Mouse (Mus musculus) CH12.LX (cell line): ENCODE measurements around the gene Mob3b. TPM values are rescaled to one million over a fixed set of nuclear protein-coding genes. Genes with fewer than 3 reads are reported as not detected.

ENCODE experiments used
- DNase-seq: peaks from one replicate; pipeline ENCODE4 v3.0.0-alpha.2; 2013; ENCODE audit errors: extremely low read depth
- H3K27ac ChIP-seq: 2 replicates; pipeline ENCODE4 v1.5.1; 2012; ENCODE audit warnings: low read depth, mild to moderate bottlenecking, control low read depth, moderate library complexity; ENCODE audit not compliant: insufficient read depth
- H3K27me3 ChIP-seq: replicated peaks from 2 replicates; pipeline ENCODE3; 2012; ENCODE audit warnings: inconsistent platforms
- H3K36me3 ChIP-seq, 2 experiments: replicated peaks in 1 of 2; 2 replicates each; pipeline versions ENCODE3 to v1.6.1; 2012; ENCODE audit warnings: inconsistent platforms in 1 of 2, low read length in 1 of 2, mild to moderate bottlenecking in 1 of 2, mixed read lengths in 1 of 2, moderate library complexity in 1 of 2; ENCODE audit not compliant: control insufficient read depth in 1 of 2, insufficient read depth in 1 of 2
- H3K4me1 ChIP-seq, 2 experiments: 2 replicates each; pipeline ENCODE4 v1.6.1; 2012; ENCODE audit warnings: inconsistent platforms in 1 of 2, moderate library complexity in 1 of 2; ENCODE audit not compliant: insufficient read depth in 2 of 2, control insufficient read depth in 1 of 2
- H3K4me2 ChIP-seq: 2 replicates; pipeline ENCODE4 v1.6.1; 2012; ENCODE audit warnings: low read depth, mild to moderate bottlenecking, control low read depth; ENCODE audit not compliant: poor library complexity, insufficient read depth, severe bottlenecking
- H3K4me3 ChIP-seq, 3 experiments: fragments of 150-350 bp in 1 of 3; sonication (generic) in 1 of 3; replicated peaks in 1 of 3; 2 replicates each; pipeline versions ENCODE3 to v1.5.1; 2011 to 2012; ENCODE audit warnings: low read depth in 2 of 3, low read length in 2 of 3, mild to moderate bottlenecking in 2 of 3, moderate library complexity in 2 of 3, control low read depth in 1 of 3, improper control_type of control experiment in 1 of 3, inconsistent platforms in 1 of 3, mixed read lengths in 1 of 3; ENCODE audit not compliant: poor library complexity in 1 of 3
- H3K79me2 ChIP-seq: replicated peaks from 2 replicates; pipeline ENCODE4 v1.6.1; 2012; ENCODE audit warnings: mild to moderate bottlenecking, moderate library complexity; ENCODE audit not compliant: control insufficient read depth, poor library complexity, insufficient read depth, severe bottlenecking; ENCODE audit errors: extremely low read depth
- H3K9ac ChIP-seq: 2 replicates; pipeline ENCODE4 v1.6.1; 2012; ENCODE audit warnings: low read depth, mild to moderate bottlenecking, control low read depth, moderate library complexity; ENCODE audit not compliant: insufficient read depth
- H3K9me3 ChIP-seq: replicated peaks from 2 replicates; pipeline ENCODE3; 2012; ENCODE audit warnings: low read length, inconsistent platforms, mixed read lengths
- BHLHE40 ChIP-seq: IDR thresholded peaks from 2 replicates; pipeline ENCODE4 v1.6.1; 2011; ENCODE audit warnings: mild to moderate bottlenecking, low read depth, low read length, improper control_type of control experiment
- CHD1 ChIP-seq: IDR thresholded peaks from 2 replicates; pipeline ENCODE4 v1.6.1; 2012; ENCODE audit warnings: low read depth, low read length, improper control_type of control experiment, inconsistent platforms
- CTCF ChIP-seq, 2 experiments: IDR thresholded peaks in 1 of 2; conservative IDR thresholded peaks in 1 of 2; 2 replicates each; pipeline ENCODE4 v1.5.1; 2011 to 2012; ENCODE audit warnings: low read depth in 2 of 2, low read length in 2 of 2, improper control_type of control experiment in 1 of 2, inconsistent platforms in 1 of 2, mild to moderate bottlenecking in 1 of 2, moderate library complexity in 1 of 2
- JUN ChIP-seq: IDR thresholded peaks from 2 replicates; pipeline ENCODE4 v1.6.1; 2011; ENCODE audit warnings: low read depth, mild to moderate bottlenecking, low read length, improper control_type of control experiment, moderate library complexity; ENCODE audit not compliant: insufficient read depth
- MAFK ChIP-seq: IDR thresholded peaks from 2 replicates; pipeline ENCODE4 v1.6.1; 2011; ENCODE audit warnings: low read length, improper control_type of control experiment; ENCODE audit not compliant: insufficient replicate concordance
- MAX ChIP-seq: IDR thresholded peaks from 2 replicates; pipeline ENCODE4 v1.6.1; 2011; ENCODE audit warnings: low read length, improper control_type of control experiment
- MAZ ChIP-seq: IDR thresholded peaks from 2 replicates; pipeline ENCODE4 v1.6.1; 2012; ENCODE audit warnings: low read depth, mild to moderate bottlenecking, inconsistent platforms, low read length, improper control_type of control experiment, moderate library complexity
- MEF2A ChIP-seq: IDR thresholded peaks from 2 replicates; pipeline ENCODE4 v1.6.1; 2014; ENCODE audit warnings: low read depth, mild to moderate bottlenecking, inconsistent platforms, low read length, improper control_type of control experiment, borderline replicate concordance
- POLR2AphosphoS2 ChIP-seq: IDR thresholded peaks from 2 replicates; pipeline ENCODE4 v1.6.1; 2011; ENCODE audit warnings: low read depth, low read length, improper control_type of control experiment
- SIN3A ChIP-seq: IDR thresholded peaks from 2 replicates; pipeline ENCODE4 v1.6.1; 2012; ENCODE audit warnings: low read length, improper control_type of control experiment, inconsistent platforms
- TBP ChIP-seq: conservative IDR thresholded peaks from 2 replicates; pipeline ENCODE4 v1.6.1; 2011; ENCODE audit warnings: low read depth, low read length, improper control_type of control experiment
- USF1 ChIP-seq: IDR thresholded peaks from 2 replicates; pipeline ENCODE4 v1.6.1; 2014; ENCODE audit warnings: low read depth, mild to moderate bottlenecking, inconsistent platforms, low read length, improper control_type of control experiment
- ZC3H11A ChIP-seq: IDR thresholded peaks from 2 replicates; pipeline ENCODE4 v1.6.1; 2012; ENCODE audit warnings: low read depth, mild to moderate bottlenecking, inconsistent platforms, low read length, improper control_type of control experiment
- ZKSCAN1 ChIP-seq: IDR thresholded peaks from 2 replicates; pipeline ENCODE4 v1.6.1; 2012; ENCODE audit warnings: low read depth, inconsistent platforms, low read length, improper control_type of control experiment, borderline replicate concordance
- ZNF384 ChIP-seq: IDR thresholded peaks from 2 replicates; pipeline ENCODE4 v1.6.1; 2012; ENCODE audit warnings: low read depth, low read length, improper control_type of control experiment, inconsistent platforms
- dilution Hi-C: fragments of 300-500 bp; cut with MboI; formaldehyde crosslinking; loops from 2 replicates; pipeline ENCODE4 v1.14.3; 2020; ENCODE audit warnings: low sequenced_read_pairs; ENCODE audit not compliant: extremely low pct_unique_long_range_greater_than_20kb, extremely low pct_ligation_motif_present
- in situ Hi-C: fragments of 300-500 bp; cut with MboI; formaldehyde crosslinking; loops from 3 replicates; pipeline ENCODE4 v1.14.3; 2019; ENCODE audit warnings: low sequenced_read_pairs, low pct_ligation_motif_present, low pct_unique_long_range_greater_than_20kb, mixed read lengths
- polyA plus RNA-seq: library from polyadenylated mRNA; unstranded; fragments of >175 nt; gene quantifications from 2 replicates; pipeline ENCODE4 v1.2.1, GENCODE M21; 2012; ENCODE audit warnings: low read depth; ENCODE audit not compliant: insufficient read length
- total RNA-seq, 2 experiments: library from RNA; depleted of rRNA; stranded (reverse); fragments of 300-350 nt in 1 of 2; fragments of >200 nt in 1 of 2; gene quantifications; 2 replicates each; pipeline ENCODE4 v1.2.3; 2012 to 2014

Gene Mob3b
- total and polyA plus RNA-seq, 3 experiments = 3.5 to 11.7 (median 11.0) TPM

- H3K79me2 ChIP-seq = no peaks in the 10 kb centered on the region
- DNase-seq = no peak
- dilution Hi-C loops (no loop called here), in situ Hi-C loops (no loop called here)
- H3K4me1 ChIP-seq = peaks cover 0 to 28% of the 10 kb centered on the region in 2 experiments; a peak in 2 of 4 replicates
- no peaks in the 10 kb centered on the region for H3K9me3 ChIP-seq
- TF ChIP-seq SIN3A (no peak), MAX (no peak), TBP (no peak), MEF2A (no peak), POLR2AphosphoS2 (no peak), ZC3H11A (no peak), ZNF384 (no peak), ZKSCAN1 (no peak), MAZ (no peak), MAFK (no peak)
- no peak overlapping the region for H3K27ac ChIP-seq
- H3K9ac ChIP-seq = no peak overlapping the region
- no peak overlapping the region for H3K4me2 ChIP-seq
- no peaks in the 10 kb centered on the region for H3K27me3 ChIP-seq
- H3K4me3 ChIP-seq = no peak overlapping the region
- H3K36me3 ChIP-seq = peaks cover 0 to 6% of the 10 kb centered on the region in 2 experiments
Measured at GRCm38 (mm10) chr4:34996616-34997015, 160.7 kb downstream of the Mob3b start.

GRCm38 (mm10) chr4:34993639-34993975, 163.7 kb downstream of the Mob3b start:
- H3K4me3 ChIP-seq = no peak overlapping the region
- H3K36me3 ChIP-seq = peaks cover 0 to 14% of the 10 kb centered on the region in 2 experiments
- no peak overlapping the region for H3K4me2 ChIP-seq
- dilution Hi-C loops = no loop called here
- TF ChIP-seq ZC3H11A (no peak), SIN3A (no peak), MAZ (no peak), JUN (no peak)
- H3K9me3 ChIP-seq = no peaks in the 10 kb centered on the region
- no peaks in the 10 kb centered on the region for H3K79me2 ChIP-seq
- in situ Hi-C loops = no loop called here
- DNase-seq = no peak
- no peak overlapping the region for H3K9ac ChIP-seq
- H3K27me3 ChIP-seq = no peaks in the 10 kb centered on the region
- peaks cover 0 to 17% of the 10 kb centered on the region in 2 experiments; a peak in 2 of 4 replicates for H3K4me1 ChIP-seq
- no peak overlapping the region for H3K27ac ChIP-seq

- in situ Hi-C loops (no loop called here), dilution Hi-C loops (no loop called here)
- no peak overlapping the region for H3K4me3 ChIP-seq
- H3K9ac ChIP-seq = no peak overlapping the region
- no peaks in the 10 kb centered on the region for H3K79me2 ChIP-seq
- no peak for DNase-seq
- peaks cover 0 to 14% of the 10 kb centered on the region in 2 experiments for H3K36me3 ChIP-seq
- H3K9me3 ChIP-seq = no peaks in the 10 kb centered on the region
- H3K27ac ChIP-seq = no peak overlapping the region
- peaks cover 0 to 17% of the 10 kb centered on the region in 2 experiments; a peak in 2 of 4 replicates for H3K4me1 ChIP-seq
- H3K4me2 ChIP-seq = no peak overlapping the region
- no peaks in the 10 kb centered on the region for H3K27me3 ChIP-seq
- TF ChIP-seq MAFK (no peak), TBP (no peak), BHLHE40 (no peak), USF1 (no peak), CHD1 (no peak), CTCF (conservative IDR thresholded peaks at IDR 0.05 in 1 of 2, IDR thresholded peaks at IDR 0.05 in 1 of 2; ENCODE audit: low read depth in 2 of 2, low read length in 2 of 2) (no peak)
Measured at GRCm38 (mm10) chr4:34992866-34993638, 164.2 kb downstream of the Mob3b start.
